1 mouse cellular context compared by ENCODE assay signal in the genomic region with DNA sequence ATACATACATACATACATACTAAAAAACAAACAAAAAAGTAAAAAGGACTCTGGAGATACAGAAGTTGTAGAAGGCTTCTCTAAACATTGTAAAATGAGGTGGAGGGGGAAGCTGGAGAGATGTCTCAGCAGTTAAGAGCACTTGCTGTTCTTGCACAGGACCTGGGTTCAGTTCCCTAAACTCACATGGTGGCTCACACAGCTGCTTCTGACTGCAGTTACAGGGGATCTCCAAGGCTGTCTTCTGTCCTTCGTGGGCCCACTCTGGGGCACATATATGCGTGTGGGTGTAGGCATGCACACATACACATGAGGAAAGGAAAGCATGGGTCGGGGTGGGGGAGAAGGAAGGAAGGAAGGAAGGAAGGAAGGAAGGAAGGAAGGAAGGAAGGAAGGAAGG.
A peak's percentile ranks its signal among the peaks of the same experiment; 100 is the strongest.
TF ChIP-seq lines count a peak whose summit lies in the region.

No protein-coding gene starts in this region.

TF ChIP-seq in CH12.LX, 34 proteins besides CTCF, POLR2A, EP300 and RAD21 (continued from another document):
- TF ChIP-seq MAFK (IDR thresholded peaks at IDR 0.05; ENCODE audit: insufficient replicate concordance, low read length) = 0 out of 2 replicates have a peak, but pooled peaks have one; percentile 26
- TF ChIP-seq KAT2A (IDR thresholded peaks at IDR 0.05; ENCODE audit: insufficient replicate concordance, low read length) = no peak
- TF ChIP-seq HCFC1 (IDR thresholded peaks at IDR 0.05; ENCODE audit: low read depth, low read length) = no peak
- no peak for TF ChIP-seq SIN3A (IDR thresholded peaks at IDR 0.05; ENCODE audit: low read length)
- no peak for TF ChIP-seq NELFE (IDR thresholded peaks at IDR 0.05; ENCODE audit: low read depth, low read length)
- no peak for TF ChIP-seq TBP (conservative IDR thresholded peaks at IDR 0.05; ENCODE audit: low read depth, low read length)
- TF ChIP-seq ETS1 (conservative IDR thresholded peaks at IDR 0.05; ENCODE audit: low read depth, low read length) = peak; percentile 59
- no peak for TF ChIP-seq MXI1 (IDR thresholded peaks at IDR 0.05; ENCODE audit: low read depth, low read length)
- TF ChIP-seq UBTF (IDR thresholded peaks at IDR 0.05; ENCODE audit: low read depth, low read length) = no peak
- no peak for TF ChIP-seq MAZ (IDR thresholded peaks at IDR 0.05; ENCODE audit: low read depth, low read length)
- TF ChIP-seq ELF1 (IDR thresholded peaks at IDR 0.05; ENCODE audit: low read depth, low read length) = 0 out of 2 replicates have a peak, but pooled peaks have one; percentile 33
- no peak for TF ChIP-seq PAX5 (IDR thresholded peaks at IDR 0.05; ENCODE audit: low read length)
- TF ChIP-seq IRF4 (IDR thresholded peaks at IDR 0.05; ENCODE audit: low read depth, low read length) = peak; percentile 56; the same call in 1 of the 2 replicates
- TF ChIP-seq E2F4 (IDR thresholded peaks at IDR 0.05; ENCODE audit: insufficient replicate concordance, low read depth, low read length) = no peak
- no peak for TF ChIP-seq JUN (IDR thresholded peaks at IDR 0.05; ENCODE audit: insufficient read depth, low read depth, low read length)
- TF ChIP-seq ZC3H11A (IDR thresholded peaks at IDR 0.05; ENCODE audit: low read depth, low read length) = no peak
- TF ChIP-seq USF2 (conservative IDR thresholded peaks at IDR 0.05; ENCODE audit: low read depth, low read length) = no peak
- peak; percentile 55; the same call in 1 of the 2 replicates for TF ChIP-seq TCF12 (IDR thresholded peaks at IDR 0.05; ENCODE audit: low read depth, low read length)
- TF ChIP-seq CHD1 (IDR thresholded peaks at IDR 0.05; ENCODE audit: low read depth, low read length) = no peak
- TF ChIP-seq GABPA (IDR thresholded peaks at IDR 0.05; ENCODE audit: insufficient replicate concordance, low read depth, low read length) = no peak
- no peak for TF ChIP-seq ZNF384 (IDR thresholded peaks at IDR 0.05; ENCODE audit: low read depth, low read length)
- peak; percentile 51; the same call in 1 of the 2 replicates for TF ChIP-seq BHLHE40 (IDR thresholded peaks at IDR 0.05; ENCODE audit: low read depth, low read length)
- TF ChIP-seq RCOR1 (conservative IDR thresholded peaks at IDR 0.05; ENCODE audit: low read depth, low read length) = 0 out of 2 replicates have a peak, but pooled peaks have one; percentile 17
- TF ChIP-seq MEF2A (IDR thresholded peaks at IDR 0.05; ENCODE audit: borderline replicate concordance, low read depth, low read length) = peak; percentile 49; the same call in 1 of the 2 replicates
- peak; percentile 59; the same call in 1 of the 2 replicates for TF ChIP-seq MYC (IDR thresholded peaks at IDR 0.05; ENCODE audit: low read depth, low read length)
- TF ChIP-seq CHD2 (IDR thresholded peaks at IDR 0.05; ENCODE audit: low read length) = peak; percentile 30; the same call in 1 of the 2 replicates
- no peak for TF ChIP-seq JUND (conservative IDR thresholded peaks at IDR 0.05; ENCODE audit: low read depth, low read length)
- TF ChIP-seq ZMIZ1 (IDR thresholded peaks at IDR 0.05; ENCODE audit: low read depth, low read length) = no peak
- TF ChIP-seq USF1 (IDR thresholded peaks at IDR 0.05; ENCODE audit: low read depth, low read length) = no peak
TF ChIP-seq in CH12.LX: peak in this region for 12.
